Mouse (Mus musculus): ENCODE data around the gene Gpm6a.

GRCm38 (mm10) chr8:55028371-55028770 lies 73.7 kb downstream of the Gpm6a start:
- TF ChIP-seq CTCF (IDR thresholded peaks at IDR 0.05) = no peak
- TF ChIP-seq EP300 (IDR thresholded peaks at IDR 0.05) = no peak
